Mouse (Mus musculus) cerebellum, postnatal 36 days (tissue): ENCODE measurements at regions not wholly inside any gene's neighbourhood (a gene's known extent, or its start where the extent isn't known, plus 50 kb on each side); places are given as distances from the start of the nearest gene placed in this dataset.
"Not testable (repeated sequence)": the region's sequence is repeated elsewhere in the genome, so short reads cannot be mapped to it uniquely, and the experiment has no call there.

ENCODE experiments used
- DNase-seq, 2 experiments: peaks; one replicate each; pipeline ENCODE4 v3.0.0; 2021 to 2022; ENCODE audit warnings: mixed read lengths in 2 of 2

DNA sequence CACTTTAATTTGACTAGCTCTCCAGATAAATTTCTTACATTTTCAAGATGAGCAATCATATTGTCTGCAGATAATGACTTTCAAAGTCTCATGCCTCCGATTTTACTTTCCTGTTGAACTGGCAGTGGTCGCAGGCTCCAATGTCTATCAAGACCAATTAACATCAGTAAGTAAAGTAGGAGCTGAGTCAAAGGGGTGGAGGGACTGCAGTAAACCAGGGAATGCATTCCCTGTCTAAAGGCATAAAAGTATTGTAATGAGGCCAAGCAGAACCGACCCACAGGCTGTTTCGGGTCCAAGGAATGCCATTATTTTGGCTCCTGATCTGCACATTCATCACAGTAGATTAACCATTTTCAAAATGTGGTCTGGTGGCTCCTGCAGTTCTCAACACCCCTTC, 411.0 kb downstream of the Gja1 start:
- no peak for DNase-seq

DNA sequence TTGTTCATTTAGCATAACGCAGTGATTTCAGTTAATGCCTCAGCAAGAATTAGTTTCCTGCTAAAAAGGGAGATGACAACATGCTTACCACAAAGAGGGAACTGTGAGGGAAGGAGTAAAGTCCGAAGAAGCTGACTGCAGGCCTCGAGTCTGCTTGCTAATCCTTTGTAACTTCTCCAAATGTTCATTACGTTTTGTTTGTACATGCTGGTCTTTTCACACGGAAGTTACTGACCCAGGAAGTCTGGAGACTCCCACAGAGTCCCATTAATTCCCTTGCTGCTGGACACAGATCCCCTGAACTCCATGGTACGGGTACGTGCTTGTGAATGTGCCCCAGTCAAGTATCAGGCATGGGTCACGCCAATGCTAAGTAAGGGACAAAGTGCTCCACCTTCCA, 415.9 kb downstream of the Gja1 start:
- DNase-seq = no peak

DNA sequence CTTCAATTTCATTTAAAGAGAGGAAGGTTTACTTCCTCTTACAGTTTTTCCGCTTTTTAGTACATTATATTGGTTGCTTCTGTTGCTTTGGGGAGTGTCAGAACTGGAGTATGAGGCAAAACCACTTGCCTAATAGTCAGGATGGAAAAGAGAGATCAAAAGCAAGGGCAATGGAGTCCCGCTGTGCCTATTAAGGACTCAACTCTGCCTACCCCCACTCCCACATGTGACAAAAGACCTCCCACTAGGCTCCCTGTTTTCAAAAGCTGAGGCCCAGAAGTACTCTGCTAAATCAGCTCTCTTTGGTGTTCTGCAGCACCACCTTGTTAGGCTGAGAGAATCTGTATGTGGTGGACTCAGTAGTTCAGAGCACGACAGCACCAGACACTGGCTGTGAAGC, 418.3 kb downstream of the Gja1 start:
- no peak for DNase-seq

DNA sequence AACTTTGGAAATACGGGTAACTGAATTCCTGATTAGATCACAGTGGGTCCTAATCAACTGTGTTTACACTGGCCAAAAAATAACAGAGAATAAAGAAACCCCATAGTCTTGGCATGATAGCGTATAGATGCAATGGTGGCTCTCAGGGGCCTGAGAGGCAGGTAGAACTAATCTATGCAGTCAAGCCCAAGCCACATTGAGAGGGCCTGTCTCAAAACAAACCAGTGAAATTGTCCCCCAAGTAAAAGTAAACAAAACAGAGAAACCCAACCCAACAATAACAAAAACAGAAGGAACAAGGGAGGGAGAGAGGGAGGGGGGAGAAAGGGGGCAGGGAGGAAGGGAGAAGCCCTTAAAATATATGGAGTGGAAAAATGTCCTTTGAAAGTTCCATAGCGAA, 422.2 kb downstream of the Gja1 start:
- no peak for DNase-seq

DNA sequence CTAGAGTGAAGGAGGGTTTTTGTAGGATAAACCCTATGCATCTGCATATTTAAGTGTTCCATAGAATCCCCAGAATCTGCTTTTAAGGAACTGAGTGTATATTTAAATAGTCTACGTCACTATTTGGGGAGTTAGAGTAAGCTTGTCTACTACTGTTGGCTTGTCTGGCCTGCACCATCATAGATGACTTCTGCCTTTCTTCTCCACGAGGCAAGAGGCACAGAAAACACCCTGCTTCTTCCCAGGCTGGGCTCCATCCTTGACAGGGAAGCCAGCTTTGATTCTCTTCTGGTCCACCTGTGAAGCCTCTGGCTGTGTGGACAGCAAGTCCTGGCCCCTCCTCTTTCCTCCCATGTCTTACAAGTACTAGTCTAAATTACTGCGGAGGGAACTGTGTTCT, 422.6 kb downstream of the Gja1 start:
- no peak for DNase-seq

DNA sequence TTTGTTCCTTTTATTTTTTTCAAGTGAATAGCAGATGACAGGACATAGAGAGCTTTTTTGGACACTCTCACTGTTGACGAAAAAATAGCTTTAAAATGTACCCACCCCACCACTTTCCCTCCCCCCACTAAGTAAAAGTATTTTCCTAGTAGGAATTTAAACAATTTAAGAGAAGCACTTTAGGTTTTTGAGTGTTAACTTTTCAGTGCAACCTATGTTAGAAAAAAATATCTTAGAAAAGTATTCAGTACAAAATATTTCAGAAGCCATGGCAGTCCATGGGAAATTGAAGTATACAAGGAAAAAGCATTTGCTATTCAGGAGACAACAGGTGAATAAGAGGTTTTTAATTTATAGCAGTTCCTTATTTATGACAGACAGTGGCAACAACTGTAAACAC, 431.9 kb downstream of the Gja1 start:
- no peak for DNase-seq

DNA sequence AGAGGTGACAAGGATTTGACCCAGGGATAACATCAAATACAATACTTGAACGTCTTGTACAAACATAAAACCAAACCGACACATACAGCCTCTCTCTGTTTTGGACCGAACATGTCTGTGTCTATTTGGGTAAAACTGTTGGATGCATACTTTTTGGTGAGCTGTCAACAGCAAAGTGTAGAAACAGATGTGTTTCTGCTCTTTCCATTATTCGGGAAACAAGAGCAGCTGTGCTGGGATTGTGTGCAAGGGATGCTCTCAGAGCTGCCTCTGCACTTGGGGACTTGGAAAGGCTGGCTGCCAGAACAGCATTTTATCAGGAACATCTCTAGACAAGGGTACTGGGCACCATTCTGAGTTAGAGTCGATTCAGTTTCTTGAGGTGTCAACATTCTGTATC, 445.0 kb downstream of the Gja1 start:
- DNase-seq = no peak

DNA sequence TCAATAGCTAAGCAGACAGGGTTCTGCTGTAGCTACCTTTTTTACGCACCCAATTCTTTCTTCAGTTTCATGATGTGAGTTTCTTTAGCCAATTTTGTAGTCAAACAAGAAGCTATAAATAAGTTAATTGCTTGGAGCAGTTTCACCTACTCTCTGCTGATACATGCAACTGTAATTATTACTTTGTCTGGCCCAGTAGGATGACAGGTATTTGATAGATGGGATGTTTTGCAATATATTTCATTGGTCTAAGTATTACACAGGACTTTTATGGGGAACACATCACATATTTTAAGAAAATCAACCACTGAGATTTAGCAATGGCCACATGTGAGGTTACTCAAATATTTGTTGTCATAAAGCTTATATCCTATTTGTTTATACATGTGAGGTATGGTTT, 454.2 kb downstream of the Gja1 start:
- no peak for DNase-seq

DNA sequence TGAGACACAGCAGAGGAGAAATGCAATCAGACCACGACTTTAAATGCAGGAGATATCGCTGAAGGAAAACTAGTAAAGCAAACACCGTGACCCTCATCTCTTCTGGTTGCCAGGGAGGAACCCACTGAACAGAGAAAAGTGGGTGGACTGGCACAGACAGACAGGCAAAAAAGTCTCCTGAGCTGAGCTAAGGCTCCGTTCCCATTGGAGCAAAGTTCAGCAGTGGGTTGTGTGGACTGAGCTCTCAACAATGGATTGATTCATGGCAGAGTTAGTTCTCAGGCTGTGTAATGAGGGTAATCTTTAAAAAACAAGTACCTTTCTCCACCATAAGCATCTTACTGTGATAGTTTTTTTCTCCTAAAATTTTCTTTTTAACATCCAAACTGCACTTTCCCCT, 454.8 kb downstream of the Gja1 start:
- no peak for DNase-seq

DNA sequence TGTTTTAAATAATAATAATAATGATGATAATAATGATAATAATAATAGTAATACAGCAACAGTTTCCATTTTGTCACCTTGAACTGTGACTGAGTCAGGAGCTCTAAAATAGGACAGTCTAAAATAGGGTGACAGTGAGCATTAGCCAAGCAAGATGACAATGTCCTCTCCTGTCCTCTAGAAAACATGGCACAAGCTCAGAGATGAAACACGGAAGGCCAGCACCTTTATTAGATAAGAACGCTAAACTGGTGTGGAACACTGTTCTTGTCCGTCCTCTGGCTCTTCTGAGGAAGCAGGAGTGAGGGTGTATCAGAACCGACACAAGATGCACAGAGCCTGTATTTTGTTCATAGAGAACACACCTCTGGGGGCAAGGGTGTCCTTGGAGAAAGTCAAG, 459.0 kb downstream of the Gja1 start:
- DNase-seq = no peak

DNA sequence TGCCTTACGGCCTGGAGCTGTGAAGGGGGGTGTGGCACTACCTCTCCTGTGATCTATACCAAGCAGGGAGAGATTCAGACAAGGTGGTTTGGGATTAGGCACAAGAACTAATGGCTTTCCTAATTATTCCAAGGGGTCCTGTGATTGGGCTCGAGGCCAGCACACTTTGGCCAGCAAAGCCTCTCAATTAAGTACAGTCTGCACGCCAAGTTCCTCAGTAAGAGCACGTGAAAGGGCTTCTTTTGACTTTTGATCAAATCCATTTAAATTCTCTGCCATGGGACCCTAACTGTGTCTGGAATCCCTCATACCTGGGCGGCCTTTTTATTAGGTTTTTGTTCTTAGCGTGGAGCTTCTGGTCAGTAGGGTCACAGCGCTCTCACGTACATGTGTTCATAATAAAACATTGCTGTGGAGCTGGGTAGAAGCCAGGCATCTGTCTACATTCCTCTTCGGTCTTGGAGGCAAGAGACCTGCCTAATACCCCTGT, 461.9 kb downstream of the Gja1 start:
- DNase-seq = peak in 1 of 2 experiments; percentile 5

DNA sequence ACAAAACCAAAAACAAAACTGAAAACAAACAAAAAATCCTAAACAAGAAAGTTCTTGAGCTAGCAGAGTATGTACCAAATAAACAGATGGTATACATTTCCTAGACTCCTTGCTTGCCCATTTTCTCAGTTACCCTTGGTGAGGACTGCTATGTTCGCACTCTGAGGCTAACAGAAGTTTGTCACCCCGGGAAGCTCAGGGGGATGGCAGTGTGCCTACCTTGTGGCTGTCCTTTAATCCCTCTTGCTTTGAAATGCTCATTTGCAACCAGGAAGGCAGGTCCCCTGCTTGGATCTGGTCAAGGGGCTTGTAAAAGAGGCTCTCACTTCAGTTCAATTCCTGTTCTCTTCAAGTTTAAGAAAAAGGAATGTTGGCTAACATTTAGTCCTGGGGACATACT, 462.4 kb downstream of the Gja1 start:
- DNase-seq = peak; percentile 51 to 52

DNA sequence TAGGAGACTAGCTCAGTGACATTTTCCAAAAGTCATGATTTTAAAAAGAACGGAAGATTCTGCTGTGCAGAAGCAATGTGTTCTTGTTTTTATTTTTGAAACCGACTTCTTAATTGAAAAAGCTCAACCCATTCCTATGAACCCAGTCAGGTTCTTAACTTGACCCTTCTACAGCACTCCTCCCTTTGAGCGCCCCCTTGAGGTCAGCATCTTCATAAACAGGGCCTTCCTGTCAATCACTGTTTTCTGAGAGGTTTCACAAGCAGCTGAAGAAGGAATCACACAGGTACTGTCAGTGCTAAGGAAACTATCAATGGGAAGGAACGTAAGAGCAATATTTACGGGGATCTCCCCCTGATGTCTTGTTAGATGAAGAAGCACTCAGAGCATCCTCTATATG, 463.6 kb downstream of the Gja1 start:
- DNase-seq = peak; percentile 8 to 21

DNA sequence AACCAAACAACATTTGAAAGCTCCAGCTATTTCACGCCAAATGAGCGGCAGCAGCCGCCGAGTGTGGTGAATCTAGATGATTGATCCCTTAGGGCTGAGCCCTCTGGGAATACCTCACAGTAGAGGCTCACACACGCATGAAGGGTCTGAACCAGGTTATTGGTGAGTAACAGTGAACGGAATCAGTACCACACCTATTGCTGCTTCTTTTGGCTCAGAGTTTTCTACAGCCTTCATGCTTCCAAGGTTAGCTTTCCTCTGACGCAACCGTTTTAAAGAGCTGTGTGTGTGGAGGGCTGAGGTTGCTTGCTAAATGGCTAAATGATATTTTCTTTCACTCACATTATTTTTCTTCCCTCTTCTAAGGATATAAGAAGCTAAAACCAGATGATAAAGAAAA, 464.4 kb downstream of the Gja1 start:
- no peak for DNase-seq

DNA sequence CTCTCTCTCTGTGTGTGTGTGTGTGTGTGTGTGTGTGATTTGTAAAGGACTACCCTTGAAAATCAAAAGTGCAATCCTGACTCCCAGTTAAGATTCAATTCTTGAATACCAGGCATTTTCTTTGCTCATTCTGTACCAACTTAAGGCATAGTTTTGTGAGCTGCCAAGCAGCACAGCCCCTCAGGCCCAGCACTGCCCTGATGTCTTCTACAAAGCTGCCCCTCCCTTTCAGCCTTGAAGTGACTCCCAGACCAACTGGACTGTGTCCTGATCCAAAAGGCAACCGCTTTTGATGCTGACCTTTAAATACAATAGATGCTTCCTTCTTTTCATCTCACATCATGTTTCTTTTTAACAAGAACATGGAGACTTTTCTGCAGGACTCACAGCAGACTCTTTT, 464.8 kb downstream of the Gja1 start:
- no peak for DNase-seq

DNA sequence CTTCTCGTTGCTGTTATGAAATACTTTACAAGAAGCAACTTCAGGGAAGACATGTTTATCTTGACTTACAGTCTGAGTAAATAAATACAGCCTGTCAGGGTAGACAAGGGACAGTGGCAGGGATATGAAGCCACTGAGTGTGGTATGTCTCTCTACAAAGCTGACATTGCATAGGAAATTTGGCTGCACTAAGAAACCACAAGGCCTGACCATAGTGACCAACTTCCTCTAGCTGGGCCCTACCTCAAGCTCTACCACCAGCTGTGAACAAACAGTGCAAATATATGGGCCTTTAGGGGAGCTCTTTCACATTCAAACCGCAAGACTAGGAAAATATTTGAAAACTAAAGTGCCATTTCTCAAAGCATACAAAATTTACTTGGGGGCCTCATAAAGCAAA, 475.4 kb downstream of the Gja1 start:
- no peak for DNase-seq

DNA sequence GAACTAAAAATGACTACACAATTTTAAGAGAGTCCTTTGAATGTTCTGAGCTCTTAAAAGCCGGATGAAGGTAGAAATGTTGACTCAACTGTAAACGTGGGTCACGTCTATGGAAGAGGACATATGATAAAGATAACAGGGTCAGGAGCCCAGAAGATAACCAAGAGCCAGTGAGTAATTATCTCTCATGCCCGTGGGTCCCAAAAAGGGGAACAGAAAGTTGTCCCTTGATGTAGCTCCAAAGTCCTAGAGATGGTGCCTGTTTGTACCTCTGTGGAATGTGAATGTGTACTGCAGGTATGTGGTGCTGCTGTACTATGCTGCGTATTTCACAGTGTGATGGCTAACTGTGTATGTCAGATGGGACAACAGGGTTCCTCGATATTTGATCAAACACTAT, 479.1 kb downstream of the Gja1 start:
- no peak for DNase-seq

DNA sequence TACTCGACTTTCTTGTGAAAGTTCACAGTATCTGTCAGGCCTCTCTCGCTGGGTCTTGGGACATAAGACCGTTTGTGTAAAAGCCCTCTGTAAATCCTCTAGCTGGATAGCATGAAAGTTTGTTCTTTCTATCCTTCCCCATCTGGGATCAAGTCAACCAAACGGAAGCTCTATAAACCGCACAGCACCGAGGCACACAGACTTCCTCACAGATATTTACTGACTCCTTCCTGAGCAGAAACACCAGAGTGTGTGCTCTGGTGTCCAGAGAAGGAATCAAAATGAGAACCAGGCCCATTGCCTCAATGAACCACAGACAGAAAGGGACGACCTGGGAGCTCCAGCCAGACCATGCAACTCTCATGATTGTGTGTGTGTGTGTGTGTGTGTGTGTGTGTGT, 502.6 kb downstream of the Gja1 start:
- no peak for DNase-seq

DNA sequence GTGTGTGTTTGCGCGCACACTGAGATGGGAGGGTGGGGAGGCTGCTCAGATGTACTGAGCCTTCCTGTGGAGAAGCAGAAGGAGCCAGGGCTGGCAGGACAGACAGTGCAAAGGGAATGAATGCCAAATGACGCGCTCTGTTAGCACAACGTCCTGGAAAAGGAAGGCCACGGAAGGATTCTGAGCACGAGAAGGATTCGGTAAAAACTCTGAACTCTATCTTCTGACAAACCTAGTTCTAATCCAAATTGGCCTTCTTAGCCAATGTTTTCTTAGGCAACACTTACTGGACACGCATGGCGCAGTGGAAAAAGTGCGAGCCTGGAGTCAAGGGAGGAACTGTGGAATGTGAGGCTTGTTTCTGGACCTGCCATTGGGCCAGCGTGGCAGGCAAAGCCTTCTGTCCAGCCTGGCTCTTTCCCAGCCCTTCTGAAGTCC, 503.0 kb downstream of the Gja1 start:
- DNase-seq = peak; percentile 40 to 64

DNA sequence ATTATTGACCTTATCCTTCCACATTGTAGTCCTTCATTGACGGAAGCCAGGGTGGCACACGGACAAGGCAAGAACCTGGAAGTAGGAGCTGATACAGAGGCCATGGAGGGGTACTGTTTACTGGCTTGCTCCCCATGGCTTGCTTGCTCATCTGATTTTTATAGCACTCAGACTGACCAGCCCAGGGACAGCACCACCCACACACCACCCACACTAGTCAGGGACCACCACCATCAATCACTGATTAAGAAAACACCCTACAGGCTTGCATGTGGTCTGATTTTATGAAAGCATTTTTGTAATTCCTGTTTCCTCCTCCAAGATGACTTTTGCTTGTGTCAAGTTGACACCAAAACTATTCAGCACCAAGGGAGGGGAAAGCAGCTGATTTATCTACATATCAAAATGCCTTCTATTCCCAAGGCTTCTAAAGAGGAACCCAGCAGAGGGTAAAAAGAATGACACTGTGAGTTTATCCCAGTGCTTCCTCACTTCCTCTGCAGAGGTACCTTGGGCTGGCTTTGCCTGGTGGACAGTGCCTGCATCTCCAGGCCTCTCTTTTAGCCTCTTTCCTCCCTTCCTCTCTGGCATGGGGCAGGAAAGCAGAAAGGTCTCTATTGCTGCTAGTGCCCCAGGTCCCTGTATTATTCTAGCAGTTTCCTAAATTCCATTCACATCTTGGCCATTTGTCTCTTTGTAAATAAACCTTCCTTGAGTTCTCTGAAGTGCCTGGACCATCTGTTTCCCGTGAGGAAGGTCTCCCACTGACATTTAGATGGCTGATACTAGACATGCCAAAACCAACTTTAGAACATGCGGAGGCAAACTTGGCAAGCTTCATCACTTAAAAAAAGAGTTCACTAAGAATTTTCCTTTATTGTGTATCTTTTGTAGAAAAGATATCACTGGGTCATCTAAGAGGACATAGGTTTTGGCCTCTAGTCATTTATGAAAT, 507.6 kb downstream of the Gja1 start:
- peak in 1 of 2 experiments; percentile 24 for DNase-seq

DNA sequence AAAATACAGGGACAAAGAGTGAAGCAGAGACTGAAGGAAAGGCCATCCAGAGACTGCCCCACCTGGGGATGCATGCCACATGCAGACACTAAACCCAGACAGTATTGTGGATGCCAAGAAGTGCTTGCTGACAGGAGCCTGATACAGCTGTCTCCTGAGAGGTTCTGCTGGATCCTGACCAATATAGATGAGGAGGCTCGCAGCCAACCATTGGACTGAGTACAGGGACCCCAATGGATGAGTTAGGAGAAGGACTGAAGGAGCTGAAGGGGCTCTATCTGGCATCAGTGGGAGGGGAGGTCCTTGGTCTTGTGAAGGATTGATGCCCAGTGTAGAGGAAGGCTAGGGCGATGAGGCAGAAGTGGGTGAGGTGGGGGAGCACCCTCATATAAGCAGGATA, 514.4 kb downstream of the Gja1 start:
- not testable (repeated sequence) for DNase-seq

DNA sequence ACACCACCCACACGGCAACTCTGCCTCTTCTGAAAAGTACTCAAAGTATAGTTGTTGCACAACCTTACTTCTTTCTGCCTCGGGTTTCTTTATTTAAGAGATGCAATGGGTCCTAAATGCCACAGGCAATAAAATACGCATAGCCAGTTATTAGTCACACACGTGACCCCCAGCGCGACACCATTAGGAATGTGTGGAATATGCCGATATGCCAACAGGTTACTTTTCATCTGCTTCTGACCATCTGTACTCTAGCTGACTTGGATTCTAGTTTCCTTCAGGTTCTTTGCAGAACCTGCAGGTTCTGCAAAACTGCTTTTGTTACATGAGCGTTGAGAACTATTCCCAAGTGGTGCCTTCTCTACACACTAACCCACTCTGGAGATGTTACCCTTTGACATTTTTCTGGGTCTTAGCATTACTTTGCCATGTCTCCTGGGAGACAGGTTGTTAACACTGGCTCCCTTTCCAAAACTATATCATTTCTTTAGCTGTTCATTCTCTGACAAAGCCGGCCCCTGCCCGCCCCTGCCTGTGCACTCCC, 515.6 kb downstream of the Gja1 start:
- DNase-seq = no peak

DNA sequence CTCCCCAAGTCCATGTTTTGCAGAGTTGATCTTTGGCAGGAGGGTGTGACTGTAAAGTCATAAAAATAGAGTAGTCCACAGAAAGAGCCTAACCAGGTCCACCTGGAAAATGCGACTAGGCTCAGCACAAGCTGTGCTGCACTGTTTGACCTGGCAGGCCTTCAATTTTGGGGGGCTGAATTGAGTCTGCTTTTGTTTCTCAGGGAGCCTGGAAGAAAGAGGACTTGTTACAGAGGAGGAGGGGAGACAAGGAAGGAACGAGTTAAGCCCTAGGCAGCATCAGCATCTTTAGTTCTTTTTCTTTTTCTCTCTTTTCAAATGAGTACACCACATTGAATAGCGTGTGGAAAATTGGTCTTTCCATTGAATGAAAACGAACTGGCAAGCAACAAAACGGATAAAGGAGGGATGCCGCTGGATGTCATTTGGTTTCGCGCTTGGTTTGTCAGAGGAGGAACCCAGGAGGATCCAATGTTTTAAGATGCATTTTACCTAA, 516.1 kb downstream of the Gja1 start:
- no peak for DNase-seq

DNA sequence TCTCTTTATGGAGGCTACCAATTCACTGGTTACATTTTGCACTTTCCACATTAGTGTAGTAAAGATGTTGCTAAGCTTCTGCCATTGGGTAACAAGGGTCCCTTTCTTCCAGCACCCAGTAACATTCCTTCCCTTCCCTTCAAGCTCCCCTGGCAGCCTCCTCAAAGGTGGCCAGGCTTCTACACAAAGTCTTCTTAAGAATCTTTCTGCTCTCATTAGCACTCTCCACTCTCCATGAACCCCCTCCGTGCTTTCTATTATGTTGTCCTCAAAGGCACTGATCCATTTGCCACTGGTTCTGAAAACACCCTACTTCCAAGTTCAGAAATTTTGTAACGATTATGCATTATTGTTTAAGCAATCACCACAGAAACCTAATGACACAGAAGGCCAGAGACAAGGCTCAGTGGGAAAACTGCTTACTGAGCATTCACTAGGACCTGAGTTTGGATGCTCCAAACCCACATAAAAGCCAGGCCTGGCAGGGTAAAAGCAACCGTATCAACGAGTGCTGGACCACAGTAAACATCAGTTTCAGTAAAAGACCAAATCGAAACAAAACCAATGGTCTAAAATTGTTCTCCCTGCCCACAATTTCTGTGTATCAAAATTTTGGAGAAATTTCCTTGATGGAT, 522.6 kb downstream of the Gja1 start:
- no peak for DNase-seq
